Mouse (Mus musculus) brain, embryonic 14.5 days (tissue): ENCODE measurements at regions not wholly inside any gene's neighbourhood (a gene's known extent, or its start where the extent isn't known, plus 50 kb on each side); places are given as distances from the start of the nearest gene placed in this dataset.

Source experiments
- CTCF ChIP-seq: fragments of 200-500 bp; IDR thresholded peaks from 2 replicates; pipeline ENCODE4 v1.5.1; 2012; ENCODE audit warnings: inconsistent platforms, mild to moderate bottlenecking, moderate library complexity, borderline replicate concordance; ENCODE audit not compliant: insufficient read depth, insufficient read length; ENCODE audit errors: extremely low read depth
- POLR2A ChIP-seq: fragments of 200-500 bp; IDR thresholded peaks from 2 replicates; pipeline ENCODE4 v1.6.1; 2012; ENCODE audit warnings: mild to moderate bottlenecking, inconsistent platforms, borderline replicate concordance; ENCODE audit not compliant: poor library complexity, insufficient read depth, insufficient read length, severe bottlenecking; ENCODE audit errors: extremely low read depth

DNA sequence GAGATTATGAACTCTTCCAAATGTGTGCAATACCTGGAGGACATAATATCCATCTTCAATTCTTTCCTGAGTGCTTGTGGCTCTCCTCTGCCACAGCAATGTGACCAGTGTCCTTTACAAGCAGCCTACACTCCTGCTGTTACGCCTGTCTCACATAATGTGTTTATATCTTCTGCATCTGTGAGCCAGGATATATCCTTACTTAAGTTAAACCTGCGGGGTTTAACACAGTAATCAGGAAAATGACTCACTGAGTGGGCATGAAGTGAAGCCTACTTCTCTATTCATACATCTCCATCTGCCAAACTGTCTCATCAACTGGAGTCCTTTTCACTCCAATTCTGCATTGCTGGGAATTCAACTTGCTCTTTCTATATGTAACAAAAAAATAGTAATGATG is 3453.9 kb downstream of the 9330182O14Rik start:
- TF ChIP-seq CTCF = no peak
- no peak for TF ChIP-seq POLR2A
